Mouse (Mus musculus): Measurements from ENCODE around the gene Cdyl.

DNA sequence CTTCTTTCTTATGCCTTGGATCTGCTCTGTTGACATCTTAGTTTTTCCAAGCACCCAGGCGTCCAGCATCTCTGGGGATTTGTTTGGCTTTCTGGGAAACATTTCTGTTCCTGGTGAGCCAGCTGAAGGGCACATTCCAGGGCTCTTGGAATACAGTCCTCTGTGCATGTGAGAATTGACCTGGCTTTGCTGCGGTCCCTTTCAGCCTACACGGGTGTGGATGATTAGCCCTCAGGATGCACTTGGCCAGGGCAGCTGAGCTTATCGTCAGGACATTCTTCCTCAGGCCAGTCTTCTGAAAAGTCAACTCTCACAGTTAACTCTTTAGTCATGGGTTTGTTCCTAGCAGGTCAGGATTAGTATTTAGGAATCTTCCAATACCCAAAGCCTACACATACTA is 136.7 kb downstream of the Cdyl start:
- no peak for TF ChIP-seq GATA1 (IDR thresholded peaks at IDR 0.05; ENCODE audit: low read length)
- TF ChIP-seq TAL1 (IDR thresholded peaks at IDR 0.05; ENCODE audit: low read length): no peak

All from erythroblast, embryonic 14.5 days (primary cell).